Mouse (Mus musculus): ENCODE data around the gene Bok. TPM values are rescaled to one million over a fixed set of nuclear protein-coding genes. Genes with fewer than 3 reads are reported as not detected.

Gene Bok
- polyA plus RNA-seq, 1 experiment: 6.6 TPM

DNA sequence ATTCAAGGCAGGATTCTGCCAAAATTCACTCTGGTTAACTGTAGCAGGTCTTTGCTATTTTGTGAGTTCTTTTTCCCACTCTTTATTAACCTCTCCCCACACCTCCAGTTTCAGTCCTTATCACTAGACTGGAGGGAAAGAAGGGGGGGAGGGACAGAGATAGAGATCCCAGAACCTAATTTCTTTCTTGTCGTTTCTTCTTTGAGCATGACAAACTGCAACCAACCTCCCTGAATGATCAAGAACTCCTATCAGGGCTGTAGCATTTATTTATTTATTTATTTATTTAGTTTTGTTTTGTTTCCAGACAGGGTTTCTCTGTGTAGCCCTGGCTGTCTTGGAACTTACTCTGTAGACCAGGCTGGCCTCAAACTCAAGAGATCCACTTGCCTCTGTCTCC is 16.6 kb downstream of the Bok start:
- H3K4me3 ChIP-seq (ENCODE audit: low read depth, low read length): no peak overlapping the region
- H3K36me3 ChIP-seq (ENCODE audit: control insufficient read depth, insufficient read depth, low read length, poor library complexity, severe bottlenecking): peaks cover 3% of the 10 kb centered on the region; the same call in 1 of the 2 replicates
- H3K27me3 ChIP-seq (ENCODE audit: control insufficient read depth, insufficient read depth, low read length, poor library complexity, severe bottlenecking): no peaks in the 10 kb centered on the region
- H3K27ac ChIP-seq (ENCODE audit: insufficient read depth, low read length): no peak overlapping the region
- no peak overlapping the region for H3K9ac ChIP-seq (ENCODE audit: low read depth, poor library complexity, severe bottlenecking)
- no peak for TF ChIP-seq POLR2A (IDR thresholded peaks at IDR 0.05; ENCODE audit: insufficient read depth, low read length)
- H3K4me1 ChIP-seq (ENCODE audit: control insufficient read depth, insufficient read depth, low read length): peaks cover 3% of the 10 kb centered on the region
- H3K9me3 ChIP-seq (replicated peaks; ENCODE audit: control insufficient read depth, insufficient read depth, low read length, poor library complexity, severe bottlenecking): no peaks in the 10 kb centered on the region

- peaks cover 3% of the 10 kb centered on the region for H3K4me1 ChIP-seq (ENCODE audit: control insufficient read depth, insufficient read depth, low read length)
- no peaks in the 10 kb centered on the region for H3K27me3 ChIP-seq (ENCODE audit: control insufficient read depth, insufficient read depth, low read length, poor library complexity, severe bottlenecking)
- TF ChIP-seq EP300 (IDR thresholded peaks at IDR 0.05; ENCODE audit: insufficient read depth, low read depth, low read length) (no peak), POLR2A (IDR thresholded peaks at IDR 0.05; ENCODE audit: insufficient read depth, low read length) (no peak), CTCF (IDR thresholded peaks at IDR 0.05; ENCODE audit: low read depth, low read length) (no peak)
- no peaks in the 10 kb centered on the region for H3K9me3 ChIP-seq (replicated peaks; ENCODE audit: control insufficient read depth, insufficient read depth, low read length, poor library complexity, severe bottlenecking)
- H3K9ac ChIP-seq (ENCODE audit: low read depth, poor library complexity, severe bottlenecking): no peak overlapping the region
- H3K36me3 ChIP-seq (ENCODE audit: control insufficient read depth, insufficient read depth, low read length, poor library complexity, severe bottlenecking): peaks cover 3% of the 10 kb centered on the region; the same call in 1 of the 2 replicates
- H3K27ac ChIP-seq (ENCODE audit: insufficient read depth, low read length): no peak overlapping the region
- H3K4me3 ChIP-seq (ENCODE audit: low read depth, low read length): no peak overlapping the region
Observed at GRCm38 (mm10) chr1:93703472-93704048, 18.1 kb downstream of the Bok start.

DNA sequence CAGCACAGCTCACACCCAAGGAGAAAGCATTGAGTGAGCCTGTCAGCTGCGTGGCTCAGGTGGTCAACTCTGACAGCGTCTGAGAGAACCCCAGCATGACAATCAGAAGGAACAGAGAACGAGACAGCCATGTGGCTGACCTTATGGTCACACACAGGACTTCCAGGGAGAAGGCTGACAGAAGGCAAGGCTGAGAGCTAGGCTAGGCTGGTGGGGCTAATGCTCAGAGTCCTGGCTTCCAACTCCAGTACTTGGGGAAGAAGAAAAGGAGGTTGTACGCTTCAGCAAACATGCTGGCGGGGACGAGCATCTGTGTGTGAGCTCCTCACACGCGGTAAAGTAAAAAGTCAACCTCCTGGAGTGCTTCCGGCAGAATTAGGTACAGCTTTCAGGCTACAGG is 18.9 kb downstream of the Bok start:
- Histone ChIP-seq H3K27me3 (ENCODE audit: control insufficient read depth, insufficient read depth, low read length, poor library complexity, severe bottlenecking) (no peaks in the 10 kb centered on the region), H3K27ac (ENCODE audit: insufficient read depth, low read length) (no peak overlapping the region), H3K9me3 (replicated peaks; ENCODE audit: control insufficient read depth, insufficient read depth, low read length, poor library complexity, severe bottlenecking) (no peaks in the 10 kb centered on the region), H3K36me3 (ENCODE audit: control insufficient read depth, insufficient read depth, low read length, poor library complexity, severe bottlenecking) (peaks cover 3% of the 10 kb centered on the region; the same call in 1 of the 2 replicates), H3K9ac (ENCODE audit: low read depth, poor library complexity, severe bottlenecking) (no peak overlapping the region), H3K4me1 (ENCODE audit: control insufficient read depth, insufficient read depth, low read length) (peaks cover 3% of the 10 kb centered on the region), H3K4me3 (ENCODE audit: low read depth, low read length) (no peak overlapping the region)
- TF ChIP-seq EP300 (IDR thresholded peaks at IDR 0.05; ENCODE audit: insufficient read depth, low read depth, low read length): no peak
- no peak for TF ChIP-seq POLR2A (IDR thresholded peaks at IDR 0.05; ENCODE audit: insufficient read depth, low read length)
- TF ChIP-seq CTCF (IDR thresholded peaks at IDR 0.05; ENCODE audit: low read depth, low read length): no peak

DNA sequence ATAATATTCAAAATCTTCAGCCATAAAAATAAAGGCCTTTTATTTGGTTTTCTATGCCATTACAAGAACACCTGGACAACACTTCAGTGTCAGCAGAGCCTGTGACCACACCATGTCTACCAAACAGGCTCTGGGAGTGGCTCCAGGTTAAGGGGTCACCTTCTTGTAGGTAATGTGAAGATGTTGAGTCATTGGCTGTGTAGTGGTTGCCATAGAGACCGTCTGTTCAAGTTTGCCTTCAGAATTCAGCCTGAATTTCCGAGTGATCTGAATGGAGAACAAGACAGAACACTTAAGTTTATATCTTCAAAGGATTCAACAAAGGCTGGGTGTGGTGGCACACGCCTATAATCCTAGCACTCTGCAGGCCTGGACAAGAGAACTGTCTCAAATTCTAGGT is 19.9 kb downstream of the Bok start:
- Histone ChIP-seq H3K27me3 (ENCODE audit: control insufficient read depth, insufficient read depth, low read length, poor library complexity, severe bottlenecking) (no peaks in the 10 kb centered on the region), H3K4me1 (ENCODE audit: control insufficient read depth, insufficient read depth, low read length) (peaks cover 3% of the 10 kb centered on the region), H3K36me3 (ENCODE audit: control insufficient read depth, insufficient read depth, low read length, poor library complexity, severe bottlenecking) (peaks cover 3% of the 10 kb centered on the region; the same call in 1 of the 2 replicates), H3K9ac (ENCODE audit: low read depth, poor library complexity, severe bottlenecking) (no peak overlapping the region), H3K27ac (ENCODE audit: insufficient read depth, low read length) (no peak overlapping the region), H3K4me3 (ENCODE audit: low read depth, low read length) (no peak overlapping the region), H3K9me3 (replicated peaks; ENCODE audit: control insufficient read depth, insufficient read depth, low read length, poor library complexity, severe bottlenecking) (no peaks in the 10 kb centered on the region)
- TF ChIP-seq EP300 (IDR thresholded peaks at IDR 0.05; ENCODE audit: insufficient read depth, low read depth, low read length): no peak
- TF ChIP-seq POLR2A (IDR thresholded peaks at IDR 0.05; ENCODE audit: insufficient read depth, low read length): no peak
- no peak for TF ChIP-seq CTCF (IDR thresholded peaks at IDR 0.05; ENCODE audit: low read depth, low read length)

DNA sequence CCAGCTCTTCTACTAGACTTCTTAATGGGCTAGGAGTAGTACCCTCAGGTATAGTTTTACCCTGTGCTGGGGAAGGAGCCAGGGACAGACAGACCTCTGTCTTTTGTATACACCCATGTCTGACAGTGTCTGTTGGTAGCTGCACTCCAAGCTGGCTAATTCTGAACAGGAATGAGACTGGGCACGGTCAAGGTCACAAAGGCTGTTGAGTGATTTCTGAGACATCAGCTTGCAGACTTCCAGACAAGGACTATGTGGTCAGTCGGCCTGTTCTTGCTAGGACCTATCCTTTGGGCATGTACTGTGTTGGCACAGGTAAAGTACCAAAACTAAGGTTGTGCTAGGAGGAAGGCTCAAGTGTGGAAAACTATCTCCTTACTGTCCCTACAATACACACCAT is 30.7 kb downstream of the Bok start:
- Histone ChIP-seq H3K36me3 (ENCODE audit: control insufficient read depth, insufficient read depth, low read length, poor library complexity, severe bottlenecking) (no peaks in the 10 kb centered on the region; the same call in 1 of the 2 replicates), H3K9ac (ENCODE audit: low read depth, poor library complexity, severe bottlenecking) (no peak overlapping the region)
- TF ChIP-seq CTCF (IDR thresholded peaks at IDR 0.05; ENCODE audit: low read depth, low read length): no peak
- no peak for TF ChIP-seq EP300 (IDR thresholded peaks at IDR 0.05; ENCODE audit: insufficient read depth, low read depth, low read length)
- no peak for TF ChIP-seq POLR2A (IDR thresholded peaks at IDR 0.05; ENCODE audit: insufficient read depth, low read length)

GRCm38 (mm10) chr1:93721557-93721956 is 36.1 kb downstream of the Bok start:
- Histone ChIP-seq H3K9me3 (replicated peaks; ENCODE audit: control insufficient read depth, insufficient read depth, low read length, poor library complexity, severe bottlenecking) (no peaks in the 10 kb centered on the region), H3K4me1 (ENCODE audit: control insufficient read depth, insufficient read depth, low read length) (no peaks in the 10 kb centered on the region), H3K4me3 (ENCODE audit: low read depth, low read length) (no peak overlapping the region), H3K27me3 (ENCODE audit: control insufficient read depth, insufficient read depth, low read length, poor library complexity, severe bottlenecking) (no peaks in the 10 kb centered on the region), H3K9ac (ENCODE audit: low read depth, poor library complexity, severe bottlenecking) (no peak overlapping the region), H3K36me3 (ENCODE audit: control insufficient read depth, insufficient read depth, low read length, poor library complexity, severe bottlenecking) (peaks cover 2% of the 10 kb centered on the region; the same call in 1 of the 2 replicates), H3K27ac (ENCODE audit: insufficient read depth, low read length) (no peak overlapping the region)
- no peak for TF ChIP-seq EP300 (IDR thresholded peaks at IDR 0.05; ENCODE audit: insufficient read depth, low read depth, low read length)
- no peak for TF ChIP-seq CTCF (IDR thresholded peaks at IDR 0.05; ENCODE audit: low read depth, low read length)
- no peak for TF ChIP-seq POLR2A (IDR thresholded peaks at IDR 0.05; ENCODE audit: insufficient read depth, low read length)

More for the DNA sequence above, 30.7 kb downstream of the Bok start:
- H3K27me3 ChIP-seq (ENCODE audit: control insufficient read depth, insufficient read depth, low read length, poor library complexity, severe bottlenecking): no peaks in the 10 kb centered on the region
- no peaks in the 10 kb centered on the region for H3K4me1 ChIP-seq (ENCODE audit: control insufficient read depth, insufficient read depth, low read length)
- no peak overlapping the region for H3K27ac ChIP-seq (ENCODE audit: insufficient read depth, low read length)
- H3K9me3 ChIP-seq (replicated peaks; ENCODE audit: control insufficient read depth, insufficient read depth, low read length, poor library complexity, severe bottlenecking): no peaks in the 10 kb centered on the region
- H3K4me3 ChIP-seq (ENCODE audit: low read depth, low read length): no peak overlapping the region
